Mouse (Mus musculus): ENCODE results near the gene Afap1.
A peak's percentile ranks its signal among the peaks of the same experiment; 100 is the strongest.

Gene Afap1

DNA sequence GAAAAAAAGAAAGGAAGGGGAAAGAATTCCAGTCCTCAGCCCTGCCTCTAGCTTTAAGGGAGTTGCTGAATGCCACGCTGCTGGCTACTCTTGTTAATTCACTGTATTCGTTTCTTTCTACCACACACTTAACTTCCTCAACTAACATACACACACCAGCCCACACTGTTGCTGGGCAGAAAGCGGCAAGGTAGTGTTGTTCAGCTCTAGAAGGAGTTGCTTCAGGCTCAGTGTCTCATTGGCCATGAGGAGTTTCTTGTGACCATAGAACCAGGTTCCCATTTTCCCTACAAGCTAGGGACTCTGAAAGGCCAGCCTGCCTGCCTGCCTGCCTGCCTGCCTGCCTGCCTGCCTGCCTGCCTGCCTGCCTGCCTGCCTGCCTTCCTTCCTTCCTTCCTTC, 5.9 kb downstream of the Afap1 start:
- no peak for DNase-seq

DNA sequence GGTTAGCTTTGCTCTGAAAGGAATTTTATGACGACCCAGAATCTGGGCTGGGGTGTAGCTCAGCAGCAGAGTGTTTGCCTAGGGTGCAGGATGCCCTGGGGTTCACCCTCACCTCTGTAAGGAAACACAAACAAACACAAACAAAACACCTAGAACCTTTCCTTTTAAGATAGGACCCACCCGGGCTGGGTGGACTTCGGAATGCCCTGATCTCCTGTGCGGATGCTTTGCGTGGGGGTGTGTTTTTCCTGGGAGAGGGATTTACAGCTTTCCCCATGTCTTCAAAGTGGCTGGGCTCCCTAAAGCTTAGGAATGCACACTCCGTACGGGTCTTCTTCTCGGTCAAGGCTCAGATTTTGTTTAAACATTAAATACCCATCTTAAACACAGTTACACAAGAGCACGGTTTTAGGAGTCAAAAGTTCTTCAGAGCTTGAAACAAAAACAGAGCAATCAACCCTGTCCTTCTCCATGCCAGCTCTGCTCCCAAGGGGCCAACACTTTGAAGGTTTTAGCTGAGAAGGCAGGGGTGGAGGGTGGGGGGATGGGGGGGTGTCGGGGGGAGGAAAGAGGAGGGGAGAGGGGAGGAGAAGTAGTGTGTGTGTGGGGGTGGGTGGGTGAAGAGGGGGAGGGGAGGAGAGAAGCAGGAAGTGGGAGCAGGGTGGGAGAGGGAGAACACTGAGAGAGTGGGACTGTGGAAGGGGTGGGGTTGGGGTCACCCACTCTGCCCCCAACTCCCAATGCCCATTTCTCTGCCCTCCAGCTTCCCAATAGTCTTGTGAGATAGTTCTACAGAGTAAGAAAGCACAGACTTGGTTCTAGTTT, 7.5 kb downstream of the Afap1 start:
- DNase-seq, result peak; percentile 69

DNA sequence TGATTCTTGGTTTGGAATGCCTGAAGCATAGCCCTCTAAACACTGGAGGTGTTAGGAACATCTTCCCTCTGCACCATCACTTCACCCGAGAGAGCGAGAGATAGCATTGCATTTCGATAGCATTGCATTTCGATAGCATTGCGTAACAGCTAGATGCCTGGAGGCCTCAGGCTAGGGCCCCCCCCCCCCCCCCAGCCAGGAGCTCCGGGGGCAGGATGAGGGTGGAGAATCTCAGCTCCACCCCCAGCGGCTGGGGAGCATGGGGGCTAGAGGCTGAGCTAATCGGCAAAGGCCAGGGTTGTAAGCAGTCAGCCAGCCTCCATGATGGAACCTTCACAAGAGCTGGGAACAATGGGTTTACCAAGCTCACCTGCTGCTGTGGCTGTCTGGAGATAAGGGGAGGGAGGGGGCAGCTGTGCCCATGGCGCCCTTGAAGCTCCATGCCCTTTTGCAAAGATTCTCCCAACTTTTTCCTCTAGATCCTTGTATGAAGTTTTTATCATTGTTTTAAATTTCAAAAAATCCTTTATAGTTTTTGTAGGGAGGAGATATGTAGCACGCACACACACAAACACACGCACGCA, 8.2 kb downstream of the Afap1 start:
- DNase-seq, result no peak

DNA sequence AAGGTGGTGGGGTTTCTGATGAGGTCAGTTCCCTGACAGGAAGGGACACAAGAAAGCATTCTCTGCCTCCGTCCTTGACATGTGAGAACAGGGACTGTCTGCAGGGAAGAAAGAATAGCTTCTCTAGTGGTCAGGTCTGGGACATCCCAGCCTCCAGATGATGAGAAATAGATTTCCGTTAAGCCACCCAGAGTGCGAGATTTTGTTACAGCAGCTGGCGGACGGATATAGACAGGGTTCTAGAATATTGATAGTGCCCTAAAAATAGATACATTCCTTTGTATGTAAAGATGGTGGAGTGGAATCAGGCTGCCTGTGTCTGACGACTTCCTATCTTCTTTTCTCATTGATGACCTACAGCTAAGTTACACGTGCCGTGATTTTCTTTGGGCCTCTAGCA, 10.3 kb downstream of the Afap1 start:
- DNase-seq, result no peak

DNA sequence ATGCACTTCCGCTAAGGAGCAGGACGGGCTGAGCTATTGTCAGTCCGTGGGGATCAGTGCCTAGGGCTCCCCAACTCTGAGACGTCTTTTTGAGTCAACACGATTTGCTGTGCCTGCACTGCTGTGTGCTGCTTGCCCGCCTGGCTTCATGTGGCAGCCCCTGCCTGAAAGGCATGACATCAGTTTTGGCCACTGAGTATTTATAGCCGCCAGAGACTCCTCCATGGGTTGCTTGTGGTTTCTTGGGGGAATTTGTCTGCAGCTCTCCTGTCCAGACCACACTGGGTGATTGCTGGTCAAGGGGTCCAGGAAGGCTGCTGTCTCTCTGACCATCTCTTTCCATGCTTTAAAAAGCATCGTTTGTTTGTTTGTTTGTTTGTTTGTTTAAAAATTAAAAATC, 12.2 kb downstream of the Afap1 start:
- no peak for DNase-seq

DNA sequence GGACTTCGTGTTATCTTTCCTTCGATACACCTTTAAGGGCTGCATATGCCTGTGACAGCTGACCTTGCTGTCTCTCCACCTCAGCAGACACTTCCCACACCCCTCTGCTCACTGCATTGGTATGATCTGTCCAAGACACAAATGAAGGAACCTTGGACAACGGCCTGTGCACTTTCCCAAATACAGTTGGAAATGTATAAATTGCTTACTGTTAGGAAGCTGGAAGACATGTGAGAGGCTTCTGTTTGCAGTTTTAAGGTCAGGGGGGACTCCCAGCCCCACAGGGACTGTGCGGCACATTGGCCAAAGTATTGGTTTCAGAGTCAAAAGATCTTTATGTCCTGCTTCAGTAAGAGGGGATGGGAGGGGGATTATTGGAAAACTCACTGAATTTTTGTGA, 14.0 kb downstream of the Afap1 start:
- DNase-seq, result no peak

DNA sequence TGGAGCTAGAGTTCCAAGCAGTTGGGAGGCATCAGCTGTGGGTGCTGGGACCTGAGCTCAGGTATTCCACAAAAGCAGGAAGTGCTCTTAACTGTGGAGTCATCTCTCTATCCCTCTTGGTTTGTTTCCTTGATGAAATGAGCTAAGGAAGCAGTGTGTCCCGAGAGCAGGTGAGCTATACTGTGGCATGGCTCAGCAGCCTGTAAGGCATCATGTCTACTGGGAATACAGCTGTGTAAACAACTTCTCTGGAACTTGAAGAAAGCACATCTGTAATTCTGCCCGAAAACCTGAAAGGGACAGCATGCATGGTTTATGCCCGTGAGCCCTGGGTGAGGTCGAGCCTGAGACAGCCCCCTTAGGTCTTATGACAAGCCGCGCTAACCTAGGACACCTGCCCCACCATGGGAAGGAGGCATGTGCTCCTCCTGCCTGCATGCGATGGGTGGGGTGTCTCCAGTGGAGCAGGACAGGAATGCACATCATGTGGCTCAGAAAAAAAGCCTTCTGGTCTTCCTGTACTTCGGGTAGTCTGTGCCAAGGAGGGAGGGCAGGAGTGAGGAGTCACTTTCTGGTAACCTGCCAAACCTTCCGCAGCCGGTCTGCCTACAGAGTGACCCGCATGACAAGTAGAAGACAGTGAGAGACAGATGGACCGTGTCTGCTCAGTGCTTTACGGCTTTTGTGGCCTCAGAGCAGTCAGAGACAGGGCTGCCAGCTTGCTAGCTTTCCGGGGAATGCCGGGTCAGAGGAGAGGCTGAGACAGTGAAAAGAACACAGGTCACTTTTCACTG, 14.7 kb downstream of the Afap1 start:
- peak; percentile 93 for DNase-seq

DNA sequence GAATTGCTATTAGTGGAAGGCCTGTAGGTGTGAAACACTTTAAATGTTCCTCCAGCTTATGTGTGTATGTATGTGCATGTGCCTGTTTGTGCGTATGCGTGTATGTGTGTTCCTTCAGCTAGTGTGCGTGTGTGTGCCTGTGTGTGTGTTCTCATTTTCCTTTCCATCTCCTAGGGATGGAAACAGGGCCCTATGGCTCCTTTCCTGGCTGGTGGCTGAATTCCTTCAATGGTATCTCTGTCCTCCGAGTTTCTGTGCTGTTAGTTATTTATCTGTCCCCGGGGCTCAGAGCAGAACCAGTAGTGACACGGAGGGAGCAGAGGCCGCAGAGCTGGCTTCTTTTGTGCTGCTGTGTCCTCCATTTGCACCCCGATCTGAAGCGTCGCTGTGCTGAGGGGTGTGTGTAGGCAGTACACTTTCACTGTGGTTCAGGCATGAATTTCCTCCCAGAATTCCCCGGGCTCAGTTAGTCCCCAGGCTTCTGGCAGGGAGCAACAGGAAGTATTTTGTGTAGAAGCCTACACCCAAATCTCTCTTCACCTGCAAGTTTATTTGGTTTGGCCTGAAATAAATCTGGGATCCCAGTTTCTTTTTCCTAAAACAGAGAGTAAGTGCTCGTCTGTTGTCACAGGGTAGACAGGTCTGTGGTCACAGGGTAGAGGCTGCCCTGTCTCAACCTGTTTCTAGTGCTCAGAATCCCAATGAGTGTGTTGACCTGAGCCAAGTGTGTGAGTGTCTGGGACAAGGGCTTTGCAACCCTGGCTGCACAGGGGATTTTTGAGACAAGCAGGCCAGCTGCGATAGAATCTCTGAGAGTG, 15.7 kb downstream of the Afap1 start:
- peak; percentile 62 for DNase-seq

DNA sequence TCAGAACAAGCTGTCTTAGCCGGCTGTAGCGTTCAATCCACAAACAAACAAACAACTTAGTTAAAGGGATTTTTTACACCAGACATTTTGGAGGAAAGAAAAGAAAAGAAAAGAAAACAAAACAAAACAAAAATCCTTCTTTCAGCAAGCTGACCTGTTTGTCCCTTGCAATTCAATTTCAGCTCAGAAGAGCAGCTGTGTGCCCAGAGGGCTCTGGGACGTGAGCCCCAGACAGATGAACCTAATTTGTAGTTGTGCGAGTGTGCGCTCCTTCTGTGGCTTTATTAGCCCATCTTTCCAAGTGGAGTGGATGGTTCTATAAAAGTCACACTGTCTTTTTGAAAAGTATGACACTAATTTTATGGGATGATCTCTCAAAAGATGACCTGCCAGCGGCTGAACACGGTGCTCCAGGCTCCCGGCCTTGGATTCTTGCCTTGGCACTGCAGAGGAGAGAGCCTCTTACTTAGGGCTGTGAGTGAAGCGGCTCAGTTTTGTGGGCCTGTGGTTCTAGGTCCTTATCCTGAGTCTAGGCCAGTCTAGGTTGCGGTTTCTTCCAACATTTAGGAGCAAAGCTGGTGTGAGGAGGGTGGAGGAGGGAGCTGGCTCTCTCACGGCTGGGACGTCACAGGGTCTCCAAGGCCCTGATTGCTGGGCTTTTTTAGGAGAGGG, 22.6 kb downstream of the Afap1 start:
- no peak for DNase-seq

DNA sequence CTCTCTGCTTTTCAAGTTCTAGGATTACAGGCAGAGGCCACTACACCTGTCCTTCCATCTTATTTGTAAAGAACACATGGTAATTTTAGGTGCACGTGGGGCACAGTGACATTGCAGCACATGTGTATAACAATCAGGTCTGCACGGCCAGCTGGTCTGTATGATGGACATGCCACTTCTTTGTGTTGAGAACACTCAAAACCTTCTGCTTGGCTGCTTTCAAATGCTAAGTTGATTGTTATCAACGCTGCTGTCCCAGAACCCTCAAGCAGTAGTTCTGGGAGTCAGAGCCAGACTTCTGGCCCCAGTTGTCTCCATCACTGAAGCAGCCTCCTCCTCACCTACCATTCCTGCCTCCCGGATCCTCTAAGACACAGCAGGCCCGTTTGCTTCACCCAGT, 23.5 kb downstream of the Afap1 start:
- DNase-seq, result no peak

DNA sequence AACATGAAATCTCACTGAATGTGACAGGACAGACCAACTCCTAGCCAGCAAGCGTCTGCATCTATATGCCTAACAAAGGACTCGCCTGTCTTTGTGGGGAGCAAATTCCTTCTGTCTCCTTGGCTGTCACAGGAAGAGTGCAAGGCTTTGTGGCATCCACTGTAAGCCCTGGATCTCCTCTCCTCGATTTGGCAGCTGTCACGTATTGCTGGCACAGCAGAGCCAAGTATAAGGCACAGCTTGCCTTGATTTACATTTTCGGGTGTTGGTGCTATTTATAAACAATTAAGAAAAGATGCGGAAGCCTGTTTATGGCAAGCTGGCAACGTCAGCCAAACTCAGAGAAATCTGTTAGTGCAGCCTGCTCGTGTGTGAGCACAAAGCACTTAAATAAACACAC, 25.3 kb downstream of the Afap1 start:
- no peak for DNase-seq

DNA sequence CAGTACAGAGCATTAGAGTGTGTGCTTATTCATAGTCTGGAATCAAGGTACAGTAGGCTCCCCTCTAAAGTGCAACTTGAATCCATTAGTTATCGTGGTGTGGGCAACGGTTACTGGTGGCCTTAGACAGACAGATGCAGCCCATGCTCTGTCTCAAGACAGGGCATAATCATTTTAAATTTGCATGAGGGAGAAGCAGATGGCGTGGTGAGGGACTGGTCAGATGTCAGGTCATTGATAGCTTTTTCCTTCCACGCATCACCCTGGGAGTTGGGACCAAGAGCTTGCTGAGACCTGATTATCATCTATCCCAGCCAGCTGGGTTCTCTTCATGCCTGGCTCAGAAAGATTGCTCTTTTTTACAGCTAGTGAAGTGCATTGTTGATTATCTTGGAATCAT, 27.0 kb downstream of the Afap1 start:
- no peak for DNase-seq

DNA sequence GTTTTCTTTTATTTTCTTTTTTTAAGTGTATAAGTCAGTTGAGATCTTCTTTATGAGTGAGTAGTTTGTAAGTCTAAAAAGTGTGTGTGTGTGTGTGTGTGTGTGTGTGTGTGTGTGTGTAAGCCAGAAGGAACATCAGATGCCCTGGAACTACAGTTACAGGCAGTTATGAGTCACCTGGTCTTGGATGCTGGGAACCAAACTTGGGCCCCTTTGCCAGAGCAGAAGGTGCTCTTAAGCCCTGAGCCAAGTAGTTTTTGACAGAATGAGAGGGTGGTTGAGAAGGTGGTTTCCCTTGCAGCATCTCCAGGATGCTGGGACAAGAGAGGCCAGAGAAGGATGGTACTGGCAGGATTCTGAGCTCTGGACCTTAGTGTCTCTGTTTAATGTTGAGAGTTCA, 27.4 kb downstream of the Afap1 start:
- no peak for DNase-seq

DNA sequence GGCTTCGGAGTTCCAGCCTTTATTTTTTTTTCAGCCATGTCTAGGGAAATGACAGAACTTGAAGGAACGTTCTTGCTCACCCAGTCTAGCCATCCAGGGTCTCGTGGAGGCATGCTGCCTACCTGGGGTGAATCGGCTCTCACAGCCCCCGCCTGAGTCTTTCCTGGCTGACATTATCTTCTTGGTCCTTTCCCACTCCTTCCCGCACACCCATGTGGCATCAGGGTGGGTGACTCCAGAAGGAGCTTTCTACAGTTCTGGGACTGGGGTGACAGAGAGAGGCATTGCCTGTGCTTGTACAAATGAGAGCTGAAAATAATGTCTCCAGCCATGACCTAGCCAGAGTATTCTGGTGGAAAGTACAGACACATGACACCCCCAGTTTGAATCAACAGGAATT, 28.0 kb downstream of the Afap1 start:
- DNase-seq, result no peak

DNA sequence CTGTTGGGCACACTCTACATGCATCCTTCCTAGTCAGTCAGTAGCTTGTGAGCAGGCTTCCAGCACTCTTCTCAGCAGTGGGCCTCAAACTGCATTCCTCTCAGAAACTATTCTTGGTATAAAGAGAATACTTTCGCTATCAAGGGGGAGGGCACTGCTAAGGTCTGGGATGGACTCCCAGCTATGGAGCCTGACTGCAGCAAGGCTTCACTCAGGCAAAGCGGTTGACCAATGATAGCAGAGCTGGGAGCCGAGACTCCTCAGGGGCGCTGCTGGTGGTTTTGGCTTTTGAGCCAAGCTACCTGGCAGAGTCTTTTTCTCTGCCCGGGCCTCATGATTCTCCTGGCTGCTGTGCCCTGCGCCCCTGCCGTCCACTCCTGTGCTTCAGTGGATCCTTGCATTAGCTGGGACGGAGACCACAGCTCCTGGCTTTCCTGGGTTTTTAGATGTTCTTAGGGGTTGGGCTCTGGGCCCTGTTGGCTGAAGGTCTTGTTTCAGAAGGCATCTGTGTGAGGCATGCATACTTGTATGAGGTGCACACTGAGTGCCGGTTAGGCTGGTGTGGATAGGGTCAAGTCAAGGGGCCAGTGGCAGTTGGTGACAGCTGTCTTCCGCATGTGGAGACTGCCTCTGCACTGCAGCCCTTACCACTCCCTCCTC, 28.6 kb downstream of the Afap1 start:
- peak; percentile 72 for DNase-seq

DNA sequence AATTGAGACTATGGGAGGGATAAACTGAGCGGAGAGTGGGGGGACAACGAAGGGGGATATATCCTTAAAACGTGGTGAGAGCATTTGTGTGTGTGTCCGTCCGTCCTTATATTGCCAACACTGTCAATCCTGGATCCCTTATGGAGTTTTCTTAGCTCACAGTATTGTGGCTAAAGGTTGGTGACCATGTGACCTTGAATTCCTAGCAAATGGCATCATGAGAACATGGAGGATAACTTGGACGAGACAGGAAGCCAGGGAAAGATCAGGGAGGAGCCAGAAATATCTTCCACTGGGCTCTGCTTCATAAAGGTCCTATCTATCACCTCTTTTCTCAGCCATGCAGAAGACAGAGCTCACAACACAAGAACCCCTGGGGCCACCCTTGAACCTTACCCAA, 30.3 kb downstream of the Afap1 start:
- DNase-seq, result no peak

DNA sequence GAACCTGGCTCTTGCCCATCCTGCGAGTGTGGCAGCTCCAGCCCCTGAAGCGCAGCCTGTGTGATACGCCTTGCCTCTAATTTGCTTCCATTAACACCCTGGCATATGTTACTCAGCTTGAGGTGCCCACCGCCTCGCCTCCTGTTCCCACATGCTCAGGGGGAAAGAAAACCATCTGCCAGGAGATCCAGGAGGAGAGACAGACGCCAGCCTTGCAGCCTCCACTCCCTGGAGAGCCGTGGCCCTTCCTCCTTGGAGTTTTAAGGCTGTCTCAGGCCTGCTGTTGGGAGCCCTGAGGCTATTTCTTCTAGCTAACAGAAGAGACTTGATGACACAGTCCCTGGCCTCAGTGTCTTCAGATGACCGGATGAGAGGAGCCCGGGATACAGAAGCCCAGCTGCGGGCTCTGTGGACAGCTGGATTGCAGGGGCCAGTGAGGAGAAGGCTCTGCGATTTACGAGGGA, 32.1 kb downstream of the Afap1 start:
- peak; percentile 59 for DNase-seq

DNA sequence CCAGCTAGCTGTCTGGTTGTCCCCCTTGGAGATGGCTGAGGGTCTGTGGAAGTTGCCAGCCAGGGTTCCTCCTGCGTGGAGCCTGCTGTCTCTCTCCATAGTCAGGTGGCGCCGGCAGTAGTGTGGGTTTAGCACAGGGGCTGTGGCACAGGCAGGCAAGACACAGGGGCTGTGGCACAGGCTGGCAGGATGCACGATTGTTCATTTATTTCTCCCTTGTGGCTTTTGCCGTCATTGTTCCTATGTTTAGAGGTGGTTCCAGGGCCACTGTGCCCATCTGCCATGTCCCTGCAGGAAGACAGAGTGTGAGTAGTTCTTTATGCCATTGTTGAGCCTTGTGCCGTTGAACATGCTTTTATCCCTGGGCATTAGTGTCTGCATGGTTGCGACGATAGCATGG, 33.4 kb downstream of the Afap1 start:
- no peak for DNase-seq

DNA sequence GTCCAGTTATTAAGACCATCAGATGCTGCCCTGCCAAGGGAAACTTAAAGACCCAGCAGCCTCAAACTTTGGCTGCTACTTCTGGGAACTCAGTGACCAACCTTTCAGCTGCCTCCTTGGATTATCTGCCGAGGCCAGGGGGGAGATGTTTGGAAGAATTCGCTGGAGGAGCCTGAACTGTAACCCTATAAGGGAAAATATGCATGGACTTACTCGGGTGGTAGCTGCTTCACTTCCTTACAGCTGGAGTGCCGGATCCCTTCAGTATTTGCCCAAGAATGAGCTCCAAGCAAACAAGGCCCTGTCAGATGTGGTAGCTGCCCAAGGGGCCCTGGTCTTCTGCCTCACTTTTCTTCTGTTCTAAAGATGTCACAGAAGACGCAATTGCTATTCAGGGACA, 38.2 kb downstream of the Afap1 start:
- no peak for DNase-seq

DNA sequence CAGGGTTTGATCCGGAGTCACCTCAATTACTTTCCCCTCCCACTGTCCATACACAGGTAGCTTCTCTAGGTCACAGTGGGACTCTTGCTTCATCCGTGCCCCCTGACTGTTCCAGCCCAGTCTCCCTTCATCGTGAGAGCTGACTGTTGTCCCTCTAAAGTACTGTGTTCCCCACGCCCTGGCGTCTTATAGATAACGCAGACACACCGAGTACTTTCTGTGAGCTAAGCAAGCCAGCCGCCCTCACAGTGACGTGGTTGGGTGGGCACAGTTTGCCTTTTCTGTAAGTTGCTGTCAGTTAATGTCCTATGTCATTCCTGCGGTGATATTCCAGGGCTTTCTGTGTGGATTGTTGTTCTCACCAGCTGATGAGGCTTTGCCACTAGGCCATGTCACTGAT, 39.9 kb downstream of the Afap1 start:
- DNase-seq, result no peak

DNA sequence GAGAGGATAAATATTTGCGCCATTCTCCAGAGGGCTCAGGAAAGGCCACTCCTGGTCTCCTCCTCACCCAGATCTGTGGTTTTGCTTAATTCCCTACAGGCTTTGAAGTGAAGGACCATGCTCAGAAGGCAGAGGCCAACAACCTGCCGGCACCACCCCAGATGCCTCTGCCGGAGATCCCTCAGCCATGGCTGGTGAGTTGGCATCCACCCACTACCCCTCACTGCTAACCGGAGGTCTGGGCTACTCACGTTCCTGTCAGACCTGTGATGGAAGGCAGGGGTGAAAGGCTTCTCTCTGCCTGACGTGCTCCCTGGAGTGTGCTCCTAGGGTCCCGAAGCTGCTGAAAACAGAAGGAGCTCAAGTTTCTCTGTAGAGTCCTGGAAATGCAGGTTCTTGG, 42.8 kb downstream of the Afap1 start:
- DNase-seq, result no peak
